Mouse (Mus musculus) liver, postnatal 0 days (tissue): Measurements from ENCODE around the gene Eid2.

Source experiments
- CTCF ChIP-seq: sonication (generic); IDR thresholded peaks from 2 replicates; pipeline ENCODE4 v1.5.1; 2016; ENCODE audit warnings: antibody characterized with exemption, low read depth
- EP300 ChIP-seq: IDR thresholded peaks from 2 replicates; pipeline ENCODE4 v1.6.1; 2016; ENCODE audit warnings: antibody characterized with exemption, low read depth, mild to moderate bottlenecking

DNA sequence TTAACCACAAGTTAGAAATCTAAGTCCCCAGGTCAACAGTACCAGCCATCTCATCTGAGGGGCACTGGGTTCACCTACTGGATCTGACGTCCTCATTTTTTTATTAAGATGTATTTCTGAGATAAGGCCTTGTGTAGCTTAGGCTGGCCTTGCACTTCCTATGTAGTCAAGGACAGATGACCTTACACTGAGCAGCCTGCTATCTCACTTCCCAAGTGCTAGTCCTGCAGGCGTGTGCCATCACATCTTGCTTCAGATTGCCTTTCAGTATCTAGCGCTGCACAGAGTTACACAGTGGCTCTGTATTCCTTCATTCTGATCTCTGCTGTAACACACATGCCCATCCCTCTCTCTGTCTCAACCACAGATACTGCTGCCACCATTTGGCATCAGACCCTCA is 50.4 kb downstream of the Eid2 start:
- no peak for TF ChIP-seq EP300
- TF ChIP-seq CTCF, result no peak
